Mouse (Mus musculus) lung, adult 2 months (tissue): ENCODE results near the gene Hsd17b13.

ENCODE experiments used
- CTCF ChIP-seq: fragments of 200-500 bp; IDR thresholded peaks from 2 replicates; pipeline ENCODE4 v1.5.1; 2011; ENCODE audit warnings: mild to moderate bottlenecking, low read length, control low read depth; ENCODE audit not compliant: insufficient read depth
- POLR2A ChIP-seq: fragments of 200-500 bp; IDR thresholded peaks from 2 replicates; pipeline ENCODE4 v1.6.1; 2011; ENCODE audit warnings: low read depth, mild to moderate bottlenecking, control low read depth, low read length, borderline replicate concordance; ENCODE audit errors: extremely low read depth

- TF ChIP-seq CTCF (no peak), POLR2A (no peak)
Observed at GRCm38 (mm10) chr5:104010261-104010660, 33.1 kb upstream of the Hsd17b13 start.
